In genomic region chr17:85033087-85033486, GRCm38 (mm10) we compare ENCODE assay signal across 24 mouse cellular contexts. TPM values are rescaled to one million over a fixed set of nuclear protein-coding genes. Genes with fewer than 3 reads are reported as not detected.
"Had no signal": no experiment of that assay in that cellular context is flagged by ENCODE, and none has a peak within 500 bp of the region (broad histone marks: within the 10 kb centered on the region; RNA-seq: fewer than 3 reads in every experiment).

No protein-coding gene starts in this region.

- H3K27ac ChIP-seq: heart, embryonic 13.5 days; heart, embryonic 15.5 days; hindbrain, embryonic 13.5 days; hindbrain, embryonic 15.5 days; hindbrain, postnatal 0 days; kidney, postnatal 0 days; limb, embryonic 13.5 days; limb, embryonic 15.5 days; liver, embryonic 12.5 days; liver, embryonic 14.5 days had no signal

- H3K9me3 ChIP-seq: heart, embryonic 13.5 days; heart, embryonic 15.5 days; hindbrain, embryonic 13.5 days; hindbrain, embryonic 15.5 days; limb, embryonic 13.5 days; limb, embryonic 15.5 days; liver, embryonic 12.5 days had no signal

- H3K36me3 ChIP-seq: heart, embryonic 13.5 days; heart, embryonic 15.5 days; hindbrain, embryonic 13.5 days; hindbrain, embryonic 15.5 days; limb, embryonic 13.5 days; limb, embryonic 15.5 days; liver, embryonic 12.5 days had no signal

- H3K27me3 ChIP-seq: heart, embryonic 13.5 days; heart, embryonic 15.5 days; hindbrain, embryonic 13.5 days; hindbrain, embryonic 15.5 days; limb, embryonic 13.5 days; limb, embryonic 15.5 days had no signal

- H3K4me3 ChIP-seq: heart, embryonic 13.5 days; heart, embryonic 15.5 days; hindbrain, embryonic 13.5 days; hindbrain, embryonic 15.5 days; limb, embryonic 13.5 days; limb, embryonic 15.5 days; liver, embryonic 12.5 days had no signal

- DNase-seq: gastrocnemius, postnatal 14 days; gastrocnemius, postnatal 36 days; heart, adult 18-20 months; heart, postnatal 14 days; heart, postnatal 36 days; kidney, adult 18-20 months; kidney, adult 8-10 months; kidney, postnatal 14 days; kidney, postnatal 36 days; layer of hippocampus, adult 9-11 months; layer of hippocampus, postnatal 36 days; left cerebral cortex, postnatal 4 days had no signal

- H3K9ac ChIP-seq: heart, embryonic 13.5 days; heart, embryonic 15.5 days; hindbrain, embryonic 13.5 days; hindbrain, embryonic 15.5 days; limb, embryonic 13.5 days; limb, embryonic 15.5 days; liver, embryonic 12.5 days; liver, embryonic 14.5 days had no signal

- H3K4me1 ChIP-seq: heart, embryonic 15.5 days; hindbrain, embryonic 13.5 days; hindbrain, embryonic 15.5 days; limb, embryonic 13.5 days; limb, embryonic 15.5 days; liver, embryonic 12.5 days had no signal

- H3K4me2 ChIP-seq: heart, embryonic 11.5 days; heart, embryonic 13.5 days; heart, embryonic 15.5 days; hindbrain, embryonic 13.5 days; hindbrain, embryonic 15.5 days; limb, embryonic 13.5 days; limb, embryonic 15.5 days; liver, embryonic 12.5 days had no signal

- ATAC-seq: liver, embryonic 12.5 days had no signal

RNA-seq across cellular contexts. Expression of gene Slc3a1, which starts 4.9 kb away (rescaled TPM):
- polyA plus RNA-seq: heart, postnatal 0 days had no signal
